Mouse (Mus musculus) kidney, embryonic 14.5 days (tissue): ENCODE measurements around the gene Entpd2. TPM values are rescaled to one million over a fixed set of nuclear protein-coding genes. Genes with fewer than 3 reads are reported as not detected.

ENCODE experiments used
- ATAC-seq: fragments of 200-750 bp; cut with Nextera tagmentation; 2 replicates; pipeline ENCODE4 v1.8.0; 2017; ENCODE audit warnings: moderate number of reproducible peaks, mild to moderate bottlenecking, moderate TSS enrichment, moderate library complexity; ENCODE audit not compliant: low FRiP score, low TSS enrichment
- H3K27ac ChIP-seq: fragments of 300-500 bp; sonication (generic); 2 replicates; pipeline ENCODE4 v1.5.1; 2014; ENCODE audit warnings: low read depth, mild to moderate bottlenecking, low read length, moderate library complexity, mixed read lengths
- H3K27me3 ChIP-seq: fragments of 300-500 bp; sonication (generic); 2 replicates; pipeline ENCODE4 v1.6.1; 2014; ENCODE audit warnings: mild to moderate bottlenecking, low read length; ENCODE audit not compliant: control insufficient read depth, insufficient read depth
- H3K36me3 ChIP-seq: fragments of 300-500 bp; sonication (generic); 2 replicates; pipeline ENCODE4 v1.6.1; 2014; ENCODE audit warnings: low read length, mixed read lengths; ENCODE audit not compliant: control insufficient read depth, insufficient read depth
- H3K4me1 ChIP-seq: fragments of 300-500 bp; sonication (generic); 2 replicates; pipeline ENCODE4 v1.6.1; 2014; ENCODE audit warnings: low read length, mixed read lengths; ENCODE audit not compliant: control insufficient read depth, insufficient read depth
- H3K4me2 ChIP-seq: fragments of 300-500 bp; sonication (generic); replicated peaks from 2 replicates; pipeline ENCODE4 v1.6.1; 2014; ENCODE audit warnings: low read depth, mild to moderate bottlenecking, low read length
- H3K4me3 ChIP-seq: fragments of 300-500 bp; sonication (generic); 2 replicates; pipeline ENCODE4 v1.5.1; 2014; ENCODE audit warnings: mild to moderate bottlenecking, low read length
- H3K9ac ChIP-seq: fragments of 300-500 bp; sonication (generic); 2 replicates; pipeline ENCODE4 v1.6.1; 2014; ENCODE audit warnings: low read depth, mild to moderate bottlenecking, low read length, moderate library complexity
- H3K9me3 ChIP-seq: fragments of 300-500 bp; sonication (generic); 2 replicates; pipeline ENCODE4 v1.6.1; 2016; ENCODE audit warnings: low read length; ENCODE audit not compliant: control insufficient read depth
- WGBS: fragments of 180-500 bp; shearing (Covaris S2); extraction: QIAGEN DNeasy Blood & Tissue Kit; methylation state at CpG from one replicate; pipeline ENCODE4 v1.1.7; 2014; 5-methylcytosine and 5-hydroxymethylcytosine counted together
- polyA plus RNA-seq: library from polyadenylated mRNA; unstranded; fragments of >200 nt; fragmentation: Nextera tagmentation; extraction: Ambion mirVana; gene quantifications from 2 replicates; pipeline ENCODE4 v1.2.1, GENCODE M21; 2014

The Entpd2 gene
- polyA plus RNA-seq, 1 experiment from 2014 or later, result 2.7 TPM

GRCm38 (mm10) chr2:25363478-25364178 lies 32.0 kb upstream of the Entpd2 start:
- Histone ChIP-seq H3K4me1 (peaks cover 12% of the 10 kb centered on the region), H3K9ac (no peak overlapping the region), H3K27me3 (peaks cover 7% of the 10 kb centered on the region; the same call in 1 of the 2 replicates), H3K9me3 (no peaks in the 10 kb centered on the region), H3K36me3 (no peaks in the 10 kb centered on the region), H3K4me3 (no peak overlapping the region), H3K27ac (no peak overlapping the region), H3K4me2 (no peak overlapping the region)
- ATAC-seq, result 0 out of 2 replicates have a peak, but pooled peaks have one; percentile 11
- WGBS, result 50% methylated on average over 13 of the region's 13 CpGs

GRCm38 (mm10) chr2:25364313-25364712 lies 31.4 kb upstream of the Entpd2 start:
- no peak overlapping the region for H3K27ac ChIP-seq
- 90% methylated on average over 4 of the region's 4 CpGs for WGBS
- 0 out of 2 replicates have a peak overlapping the region, but pooled peaks have one; percentile 87 for H3K4me2 ChIP-seq
- H3K4me3 ChIP-seq, result peak overlapping the region; percentile 49; the same call in 1 of the 2 replicates
- peaks cover 12% of the 10 kb centered on the region for H3K4me1 ChIP-seq
- H3K9me3 ChIP-seq, result no peaks in the 10 kb centered on the region
- no peaks in the 10 kb centered on the region for H3K36me3 ChIP-seq
- no peak for ATAC-seq
- H3K27me3 ChIP-seq, result peaks cover 7% of the 10 kb centered on the region; the same call in 1 of the 2 replicates
- H3K9ac ChIP-seq, result no peak overlapping the region

GRCm38 (mm10) chr2:25364761-25365090 lies 30.9 kb upstream of the Entpd2 start:
- H3K4me3 ChIP-seq, result peak overlapping the region; percentile 49
- H3K9ac ChIP-seq, result peak overlapping the region; percentile 52
- no peaks in the 10 kb centered on the region for H3K36me3 ChIP-seq
- H3K27me3 ChIP-seq, result peaks cover 7% of the 10 kb centered on the region; the same call in 1 of the 2 replicates
- H3K4me2 ChIP-seq, result peak overlapping the region; percentile 87
- 26% methylated on average over 9 of the region's 9 CpGs for WGBS
- peaks cover 12% of the 10 kb centered on the region for H3K4me1 ChIP-seq
- no peaks in the 10 kb centered on the region for H3K9me3 ChIP-seq
- H3K27ac ChIP-seq, result no peak overlapping the region
- ATAC-seq, result no peak

GRCm38 (mm10) chr2:25365091-25365761 lies 30.4 kb upstream of the Entpd2 start, which contains the start of gene Uap1l1:
Gene Uap1l1, minus strand, starts transcription at chr2:25365682.
- peak within 1 kb of the TSS; percentile 49 for H3K4me3 ChIP-seq
- peaks cover 7% of the 10 kb centered on the region; the same call in 1 of the 2 replicates for H3K27me3 ChIP-seq
- H3K27ac ChIP-seq, result no peak within 1 kb of the TSS
- peak; percentile 86 for ATAC-seq
- peaks cover 12% of the 10 kb centered on the region for H3K4me1 ChIP-seq
- no peaks in the 10 kb centered on the region for H3K9me3 ChIP-seq
- H3K36me3 ChIP-seq, result no peaks in the 10 kb centered on the region
- peak within 1 kb of the TSS; percentile 52 for H3K9ac ChIP-seq
- peak within 1 kb of the TSS; percentile 87 for H3K4me2 ChIP-seq
- WGBS, result under 1% methylated on average over 53 of the region's 54 CpGs

GRCm38 (mm10) chr2:25369996-25370395 lies 25.7 kb upstream of the Entpd2 start:
- peaks cover 16% of the 10 kb centered on the region for H3K4me1 ChIP-seq
- H3K27me3 ChIP-seq, result 0 out of 2 replicates have a peak, but pooled peaks cover 5% of the 10 kb centered on the region
- ATAC-seq, result no peak
- no peaks in the 10 kb centered on the region for H3K36me3 ChIP-seq
- no peak overlapping the region for H3K27ac ChIP-seq
- no peak overlapping the region for H3K4me2 ChIP-seq
- H3K4me3 ChIP-seq, result no peak overlapping the region
- H3K9me3 ChIP-seq, result no peaks in the 10 kb centered on the region
- H3K9ac ChIP-seq, result no peak overlapping the region
- 92% methylated on average over 3 of the region's 3 CpGs for WGBS

- 1% methylated on average over 65 of the region's 65 CpGs for WGBS
- Histone ChIP-seq H3K27ac (peak within 1 kb of the TSS; percentile 85; the same call in 1 of the 2 replicates), H3K27me3 (no peaks in the 10 kb centered on the region), H3K9me3 (no peaks in the 10 kb centered on the region), H3K4me1 (peaks cover 16% of the 10 kb centered on the region), H3K36me3 (peaks cover 18% of the 10 kb centered on the region), H3K9ac (peak within 1 kb of the TSS; percentile 69), H3K4me2 (peak within 1 kb of the TSS; percentile 97), H3K4me3 (peak within 1 kb of the TSS; percentile 55)
- peak; percentile 94 for ATAC-seq
Observed at GRCm38 (mm10) chr2:25371764-25372643, 23.7 kb upstream of the Entpd2 start, which contains the start of gene Sapcd2. Gene Sapcd2, plus strand, starts transcription at chr2:25372321.

GRCm38 (mm10) chr2:25372644-25373391 lies 22.9 kb upstream of the Entpd2 start:
- WGBS, result 1% methylated on average over 42 of the region's 42 CpGs

GRCm38 (mm10) chr2:25373431-25373830 lies 22.2 kb upstream of the Entpd2 start:
- Histone ChIP-seq H3K4me1 (peaks cover 16% of the 10 kb centered on the region), H3K9me3 (no peaks in the 10 kb centered on the region), H3K27ac (no peak overlapping the region), H3K27me3 (no peaks in the 10 kb centered on the region), H3K36me3 (peaks cover 31% of the 10 kb centered on the region), H3K4me3 (peak overlapping the region; percentile 55), H3K9ac (peak overlapping the region; percentile 69), H3K4me2 (peak overlapping the region; percentile 97)
- ATAC-seq, result no peak
- WGBS, result 33% methylated on average over 2 of the region's 2 CpGs

More at GRCm38 (mm10) chr2:25372644-25373391, 22.9 kb upstream of the Entpd2 start:
- no peak for ATAC-seq
- Histone ChIP-seq H3K4me1 (peaks cover 16% of the 10 kb centered on the region), H3K27ac (no peak overlapping the region), H3K9me3 (no peaks in the 10 kb centered on the region), H3K36me3 (peaks cover 25% of the 10 kb centered on the region), H3K4me2 (peak overlapping the region; percentile 97), H3K4me3 (peak overlapping the region; percentile 55), H3K9ac (peak overlapping the region; percentile 69), H3K27me3 (no peaks in the 10 kb centered on the region)
